Mouse (Mus musculus) CH12.LX (cell line): ENCODE results near the gene Corin. TPM values are rescaled to one million over a fixed set of nuclear protein-coding genes. Genes with fewer than 3 reads are reported as not detected.

ENCODE experiments used
- DNase-seq: peaks from one replicate; pipeline ENCODE4 v3.0.0-alpha.2; 2013; ENCODE audit errors: extremely low read depth
- H3K27ac ChIP-seq: 2 replicates; pipeline ENCODE4 v1.5.1; 2012; ENCODE audit warnings: low read depth, mild to moderate bottlenecking, control low read depth, moderate library complexity; ENCODE audit not compliant: insufficient read depth
- H3K27me3 ChIP-seq: replicated peaks from 2 replicates; pipeline ENCODE3; 2012; ENCODE audit warnings: inconsistent platforms
- H3K36me3 ChIP-seq, 2 experiments: replicated peaks in 1 of 2; 2 replicates each; pipeline versions ENCODE3 to v1.6.1; 2012; ENCODE audit warnings: inconsistent platforms in 1 of 2, low read length in 1 of 2, mild to moderate bottlenecking in 1 of 2, mixed read lengths in 1 of 2, moderate library complexity in 1 of 2; ENCODE audit not compliant: control insufficient read depth in 1 of 2, insufficient read depth in 1 of 2
- H3K4me1 ChIP-seq, 2 experiments: 2 replicates each; pipeline ENCODE4 v1.6.1; 2012; ENCODE audit warnings: inconsistent platforms in 1 of 2, moderate library complexity in 1 of 2; ENCODE audit not compliant: insufficient read depth in 2 of 2, control insufficient read depth in 1 of 2
- H3K4me2 ChIP-seq: 2 replicates; pipeline ENCODE4 v1.6.1; 2012; ENCODE audit warnings: low read depth, mild to moderate bottlenecking, control low read depth; ENCODE audit not compliant: poor library complexity, insufficient read depth, severe bottlenecking
- H3K4me3 ChIP-seq, 3 experiments: fragments of 150-350 bp in 1 of 3; sonication (generic) in 1 of 3; replicated peaks in 1 of 3; 2 replicates each; pipeline versions ENCODE3 to v1.5.1; 2011 to 2012; ENCODE audit warnings: low read depth in 2 of 3, low read length in 2 of 3, mild to moderate bottlenecking in 2 of 3, moderate library complexity in 2 of 3, control low read depth in 1 of 3, improper control_type of control experiment in 1 of 3, inconsistent platforms in 1 of 3, mixed read lengths in 1 of 3; ENCODE audit not compliant: poor library complexity in 1 of 3
- H3K79me2 ChIP-seq: replicated peaks from 2 replicates; pipeline ENCODE4 v1.6.1; 2012; ENCODE audit warnings: mild to moderate bottlenecking, moderate library complexity; ENCODE audit not compliant: control insufficient read depth, poor library complexity, insufficient read depth, severe bottlenecking; ENCODE audit errors: extremely low read depth
- H3K9ac ChIP-seq: 2 replicates; pipeline ENCODE4 v1.6.1; 2012; ENCODE audit warnings: low read depth, mild to moderate bottlenecking, control low read depth, moderate library complexity; ENCODE audit not compliant: insufficient read depth
- H3K9me3 ChIP-seq: replicated peaks from 2 replicates; pipeline ENCODE3; 2012; ENCODE audit warnings: low read length, inconsistent platforms, mixed read lengths
- CHD2 ChIP-seq: IDR thresholded peaks from 2 replicates; pipeline ENCODE4 v1.6.1; 2011; ENCODE audit warnings: low read length, improper control_type of control experiment
- CTCF ChIP-seq, 2 experiments: IDR thresholded peaks in 1 of 2; conservative IDR thresholded peaks in 1 of 2; 2 replicates each; pipeline ENCODE4 v1.5.1; 2011 to 2012; ENCODE audit warnings: low read depth in 2 of 2, low read length in 2 of 2, improper control_type of control experiment in 1 of 2, inconsistent platforms in 1 of 2, mild to moderate bottlenecking in 1 of 2, moderate library complexity in 1 of 2
- ELF1 ChIP-seq: IDR thresholded peaks from 2 replicates; pipeline ENCODE4 v1.6.1; 2014; ENCODE audit warnings: low read depth, mild to moderate bottlenecking, inconsistent platforms, low read length, improper control_type of control experiment
- EP300 ChIP-seq: IDR thresholded peaks from 2 replicates; pipeline ENCODE4 v1.6.1; 2011; ENCODE audit warnings: low read length, improper control_type of control experiment
- GABPA ChIP-seq: IDR thresholded peaks from 2 replicates; pipeline ENCODE4 v1.6.1; 2012; ENCODE audit warnings: low read depth, low read length, improper control_type of control experiment, inconsistent platforms; ENCODE audit not compliant: insufficient replicate concordance
- HCFC1 ChIP-seq: IDR thresholded peaks from 2 replicates; pipeline ENCODE4 v1.6.1; 2012; ENCODE audit warnings: low read depth, mild to moderate bottlenecking, inconsistent platforms, low read length, improper control_type of control experiment
- IRF4 ChIP-seq: IDR thresholded peaks from 2 replicates; pipeline ENCODE4 v1.6.1; 2014; ENCODE audit warnings: low read depth, mild to moderate bottlenecking, inconsistent platforms, low read length, improper control_type of control experiment
- JUN ChIP-seq: IDR thresholded peaks from 2 replicates; pipeline ENCODE4 v1.6.1; 2011; ENCODE audit warnings: low read depth, mild to moderate bottlenecking, low read length, improper control_type of control experiment, moderate library complexity; ENCODE audit not compliant: insufficient read depth
- KAT2A ChIP-seq: IDR thresholded peaks from 2 replicates; pipeline ENCODE4 v1.6.1; 2012; ENCODE audit warnings: low read length, improper control_type of control experiment, inconsistent platforms; ENCODE audit not compliant: insufficient replicate concordance
- MAFK ChIP-seq: IDR thresholded peaks from 2 replicates; pipeline ENCODE4 v1.6.1; 2011; ENCODE audit warnings: low read length, improper control_type of control experiment; ENCODE audit not compliant: insufficient replicate concordance
- MAX ChIP-seq: IDR thresholded peaks from 2 replicates; pipeline ENCODE4 v1.6.1; 2011; ENCODE audit warnings: low read length, improper control_type of control experiment
- MEF2A ChIP-seq: IDR thresholded peaks from 2 replicates; pipeline ENCODE4 v1.6.1; 2014; ENCODE audit warnings: low read depth, mild to moderate bottlenecking, inconsistent platforms, low read length, improper control_type of control experiment, borderline replicate concordance
- MXI1 ChIP-seq: IDR thresholded peaks from 2 replicates; pipeline ENCODE4 v1.6.1; 2011; ENCODE audit warnings: mild to moderate bottlenecking, low read depth, low read length, improper control_type of control experiment
- NELFE ChIP-seq: IDR thresholded peaks from 2 replicates; pipeline ENCODE4 v1.6.1; 2011; ENCODE audit warnings: low read depth, low read length, improper control_type of control experiment
- NRF1 ChIP-seq: IDR thresholded peaks from 2 replicates; pipeline ENCODE4 v1.6.1; 2014; ENCODE audit warnings: low read depth, mild to moderate bottlenecking, inconsistent platforms, low read length, improper control_type of control experiment, moderate library complexity
- POLR2A ChIP-seq: IDR thresholded peaks from 2 replicates; pipeline ENCODE4 v1.6.1; 2011; ENCODE audit warnings: low read depth, mild to moderate bottlenecking, improper control_type of control experiment, low read length
- POLR2AphosphoS2 ChIP-seq: IDR thresholded peaks from 2 replicates; pipeline ENCODE4 v1.6.1; 2011; ENCODE audit warnings: low read depth, low read length, improper control_type of control experiment
- RCOR1 ChIP-seq: conservative IDR thresholded peaks from 2 replicates; pipeline ENCODE4 v1.6.1; 2012; ENCODE audit warnings: low read depth, mild to moderate bottlenecking, inconsistent platforms, low read length, improper control_type of control experiment
- SMC3 ChIP-seq: IDR thresholded peaks from 2 replicates; pipeline ENCODE4 v1.6.1; 2011; ENCODE audit warnings: low read depth, low read length, improper control_type of control experiment
- TBP ChIP-seq: conservative IDR thresholded peaks from 2 replicates; pipeline ENCODE4 v1.6.1; 2011; ENCODE audit warnings: low read depth, low read length, improper control_type of control experiment
- TCF12 ChIP-seq: IDR thresholded peaks from 2 replicates; pipeline ENCODE4 v1.6.1; 2014; ENCODE audit warnings: low read depth, mild to moderate bottlenecking, inconsistent platforms, low read length, improper control_type of control experiment
- UBTF ChIP-seq: IDR thresholded peaks from 2 replicates; pipeline ENCODE4 v1.6.1; 2012; ENCODE audit warnings: low read depth, mild to moderate bottlenecking, inconsistent platforms, low read length, improper control_type of control experiment, moderate library complexity
- USF2 ChIP-seq: conservative IDR thresholded peaks from 2 replicates; pipeline ENCODE4 v1.6.1; 2011; ENCODE audit warnings: low read depth, low read length, improper control_type of control experiment
- ZC3H11A ChIP-seq: IDR thresholded peaks from 2 replicates; pipeline ENCODE4 v1.6.1; 2012; ENCODE audit warnings: low read depth, mild to moderate bottlenecking, inconsistent platforms, low read length, improper control_type of control experiment
- ZKSCAN1 ChIP-seq: IDR thresholded peaks from 2 replicates; pipeline ENCODE4 v1.6.1; 2012; ENCODE audit warnings: low read depth, inconsistent platforms, low read length, improper control_type of control experiment, borderline replicate concordance
- ZMIZ1 ChIP-seq: IDR thresholded peaks from 2 replicates; pipeline ENCODE4 v1.6.1; 2012; ENCODE audit warnings: low read depth, mild to moderate bottlenecking, inconsistent platforms, low read length, improper control_type of control experiment
- ZNF384 ChIP-seq: IDR thresholded peaks from 2 replicates; pipeline ENCODE4 v1.6.1; 2012; ENCODE audit warnings: low read depth, low read length, improper control_type of control experiment, inconsistent platforms
- dilution Hi-C: fragments of 300-500 bp; cut with MboI; formaldehyde crosslinking; loops from 2 replicates; pipeline ENCODE4 v1.14.3; 2020; ENCODE audit warnings: low sequenced_read_pairs; ENCODE audit not compliant: extremely low pct_unique_long_range_greater_than_20kb, extremely low pct_ligation_motif_present
- in situ Hi-C: fragments of 300-500 bp; cut with MboI; formaldehyde crosslinking; loops from 3 replicates; pipeline ENCODE4 v1.14.3; 2019; ENCODE audit warnings: low sequenced_read_pairs, low pct_ligation_motif_present, low pct_unique_long_range_greater_than_20kb, mixed read lengths
- polyA plus RNA-seq: library from polyadenylated mRNA; unstranded; fragments of >175 nt; gene quantifications from 2 replicates; pipeline ENCODE4 v1.2.1, GENCODE M21; 2012; ENCODE audit warnings: low read depth; ENCODE audit not compliant: insufficient read length
- total RNA-seq, 2 experiments: library from RNA; depleted of rRNA; stranded (reverse); fragments of 300-350 nt in 1 of 2; fragments of >200 nt in 1 of 2; gene quantifications; 2 replicates each; pipeline ENCODE4 v1.2.3; 2012 to 2014

Corin gene
- total and polyA plus RNA-seq, 3 experiments = not detected

- dilution Hi-C loops = no loop called here
- no peaks in the 10 kb centered on the region for H3K27me3 ChIP-seq
- no peak overlapping the region for H3K4me3 ChIP-seq
- no peak overlapping the region for H3K4me2 ChIP-seq
- no peak overlapping the region for H3K27ac ChIP-seq
- H3K36me3 ChIP-seq = no peaks in the 10 kb centered on the region
- TF ChIP-seq TCF12 = no peak
- no peak for TF ChIP-seq IRF4
- TF ChIP-seq HCFC1 = no peak
- TF ChIP-seq ZKSCAN1 = no peak
- TF ChIP-seq TBP = no peak
- no peak for TF ChIP-seq ZMIZ1
- no peak for TF ChIP-seq JUN
- no peak for TF ChIP-seq RCOR1
- no peak for TF ChIP-seq USF2
- TF ChIP-seq MXI1 = no peak
- TF ChIP-seq KAT2A = no peak
- TF ChIP-seq UBTF = no peak
- TF ChIP-seq GABPA = no peak
- TF ChIP-seq CHD2 = no peak
- TF ChIP-seq SMC3 = no peak
- no peak for TF ChIP-seq MAFK
- no peak for TF ChIP-seq MEF2A
- no peak for TF ChIP-seq ZNF384
- in situ Hi-C loops = no loop called here
- no peaks in the 10 kb centered on the region; a peak in 1 of 4 replicates for H3K4me1 ChIP-seq
- H3K9me3 ChIP-seq = no peaks in the 10 kb centered on the region
- H3K9ac ChIP-seq = no peak overlapping the region
- no peak for DNase-seq
- H3K79me2 ChIP-seq = no peaks in the 10 kb centered on the region
These were observed 122.1 kb downstream of the Corin start for GRCm38 (mm10) chr5:72382148-72382547.

GRCm38 (mm10) chr5:72380616-72381015, 123.7 kb downstream of the Corin start:
- in situ Hi-C loops (no loop called here), dilution Hi-C loops (no loop called here)
- Histone ChIP-seq H3K4me3 (no peak overlapping the region), H3K27me3 (no peaks in the 10 kb centered on the region), H3K27ac (no peak overlapping the region), H3K9ac (no peak overlapping the region), H3K36me3 (no peaks in the 10 kb centered on the region), H3K9me3 (no peaks in the 10 kb centered on the region), H3K79me2 (no peaks in the 10 kb centered on the region), H3K4me1 (no peaks in the 10 kb centered on the region; a peak in 1 of 4 replicates), H3K4me2 (peak overlapping the region; percentile 29)
- DNase-seq = no peak
- TF ChIP-seq KAT2A (no peak), ELF1 (no peak), TBP (no peak), EP300 (no peak), MAFK (no peak), POLR2AphosphoS2 (no peak), ZC3H11A (no peak), MAX (no peak), POLR2A (no peak), NRF1 (no peak), CHD2 (no peak), SMC3 (no peak), USF2 (no peak), MEF2A (no peak), JUN (no peak), CTCF (conservative IDR thresholded peaks at IDR 0.05 in 1 of 2, IDR thresholded peaks at IDR 0.05 in 1 of 2; ENCODE audit: low read depth in 2 of 2, low read length in 2 of 2) (no peak), NELFE (no peak)
